8 mouse cellular contexts compared by ENCODE assay signal in genomic region chr1:90060599-90060998, GRCm38 (mm10). TPM values are rescaled to one million over a fixed set of nuclear protein-coding genes. Genes with fewer than 3 reads are reported as not detected.
A peak's percentile ranks its signal among the peaks of the same experiment; 100 is the strongest.
DNase-seq lines count a peak whose midpoint lies in the region; ATAC-seq and TF ChIP-seq lines count a peak whose summit lies in the region.

No protein-coding gene starts in this region.

- no peak for TF ChIP-seq POLR2A in CH12.LX (IDR thresholded peaks at IDR 0.05; ENCODE audit: low read depth, low read length)
- no peak for TF ChIP-seq POLR2A in cortical plate, adult 2 months (IDR thresholded peaks at IDR 0.05; ENCODE audit: extremely low read depth, insufficient read depth, low read length)

- peaks cover 9% of the 10 kb centered on the region for H3K9me3 ChIP-seq in CH12.LX (replicated peaks; ENCODE audit: low read length)
- H3K9me3 ChIP-seq in liver, postnatal 0 days (ENCODE audit: low read length), result no peaks in the 10 kb centered on the region

- peak; percentile 66 to 88 for TF ChIP-seq CTCF in CH12.LX (conservative IDR thresholded peaks at IDR 0.05 in 1 of 2, IDR thresholded peaks at IDR 0.05 in 1 of 2; ENCODE audit: low read depth in 2 of 2, low read length in 2 of 2)
- peak; percentile 71 for TF ChIP-seq CTCF in cortical plate, adult 2 months (IDR thresholded peaks at IDR 0.05; ENCODE audit: extremely low read depth, insufficient read depth, low read length)
- TF ChIP-seq CTCF in liver, postnatal 0 days (IDR thresholded peaks at IDR 0.05; ENCODE audit: low read depth), result peak; percentile 74

- in situ Hi-C loops in CH12.LX (cut with MboI; ENCODE audit: low pct_ligation_motif_present, low pct_unique_long_range_greater_than_20kb, low sequenced_read_pairs), result loop anchor here (5.0 kb wide), 3 partner anchors 142 to 532 kb away; partner anchors contain the start of gene Ackr3

- H3K4me1 ChIP-seq in CH12.LX (ENCODE audit: control insufficient read depth in 1 of 2, insufficient read depth in 2 of 2), result peaks cover 0 to 4% of the 10 kb centered on the region in 2 experiments; a peak in 1 of 4 replicates
- no peaks in the 10 kb centered on the region for H3K4me1 ChIP-seq in cortical plate, adult 2 months (ENCODE audit: control insufficient read depth, insufficient read depth, low read length)
- H3K4me1 ChIP-seq in liver, postnatal 0 days (ENCODE audit: insufficient read depth), result no peaks in the 10 kb centered on the region

- H3K4me3 ChIP-seq in CH12.LX (replicated peaks in 1 of 3; ENCODE audit: low read depth in 2 of 3, low read length in 2 of 3, poor library complexity in 1 of 3), result no peak overlapping the region
- no peak overlapping the region for H3K4me3 ChIP-seq in cortical plate, adult 2 months (ENCODE audit: insufficient read depth, low read length)
- no peak overlapping the region for H3K4me3 ChIP-seq in liver, postnatal 0 days (ENCODE audit: low read depth, low read length)

- dilution Hi-C loops in CH12.LX (cut with MboI; ENCODE audit: extremely low pct_ligation_motif_present, extremely low pct_unique_long_range_greater_than_20kb, low sequenced_read_pairs), result no loop called here

- no peak for TF ChIP-seq EP300 in CH12.LX (IDR thresholded peaks at IDR 0.05; ENCODE audit: low read length)
- no peak for TF ChIP-seq EP300 in liver, postnatal 0 days (IDR thresholded peaks at IDR 0.05; ENCODE audit: low read depth)

- H3K9ac ChIP-seq in CH12.LX (ENCODE audit: insufficient read depth, low read depth), result no peak overlapping the region
- H3K9ac ChIP-seq in liver, postnatal 0 days (replicated peaks), result no peak overlapping the region

- 27% methylated on average over 7 of the region's 7 CpGs for WGBS in liver, postnatal 0 days (ENCODE audit: insufficient replicate concordance)

- DNase-seq in CH12.LX (ENCODE audit: extremely low read depth) (peak; percentile 68), ZHBTc4 (ENCODE audit: low read depth, low spot score) (peak; percentile 67)
- DNase-seq in gastrocnemius, postnatal 10 days, result peak; percentile 53
- DNase-seq in kidney, postnatal 25 days, result peak; percentile 60 to 74
- DNase-seq in liver, postnatal 0 days, result peak; percentile 48
- peak; percentile 34 for DNase-seq in ovary, postnatal 36 days (ENCODE audit: low spot score)
- DNase-seq in spleen, postnatal 4 days (ENCODE audit: low spot score in 2 of 2), result no peak

- no peaks in the 10 kb centered on the region for H3K27me3 ChIP-seq in CH12.LX (replicated peaks)
- no peaks in the 10 kb centered on the region for H3K27me3 ChIP-seq in liver, postnatal 0 days (ENCODE audit: insufficient read depth, low read length)

- no peaks in the 10 kb centered on the region for H3K79me2 ChIP-seq in CH12.LX (replicated peaks; ENCODE audit: control insufficient read depth, extremely low read depth, insufficient read depth, poor library complexity, severe bottlenecking)

- H3K36me3 ChIP-seq in CH12.LX (replicated peaks in 1 of 2; ENCODE audit: control insufficient read depth in 1 of 2, insufficient read depth in 1 of 2, low read length in 1 of 2), result no peaks in the 10 kb centered on the region
- H3K36me3 ChIP-seq in liver, postnatal 0 days (replicated peaks; ENCODE audit: insufficient read depth, low read length), result no peaks in the 10 kb centered on the region

- ATAC-seq in liver, postnatal 0 days, result no peak

- TF ChIP-seq RAD21 in CH12.LX (IDR thresholded peaks at IDR 0.05; ENCODE audit: low read depth, low read length), result peak; percentile 96

- H3K27ac ChIP-seq in CH12.LX (ENCODE audit: insufficient read depth, low read depth), result no peak overlapping the region
- no peak overlapping the region for H3K27ac ChIP-seq in cortical plate, adult 2 months (ENCODE audit: insufficient read depth, low read length)
- no peak overlapping the region for H3K27ac ChIP-seq in liver, postnatal 0 days (ENCODE audit: low read depth)

- H3K4me2 ChIP-seq in CH12.LX (ENCODE audit: insufficient read depth, low read depth, poor library complexity, severe bottlenecking), result no peak overlapping the region
- H3K4me2 ChIP-seq in liver, postnatal 0 days (ENCODE audit: low read depth, low read length), result no peak overlapping the region

TF ChIP-seq in CH12.LX, 34 proteins besides CTCF, POLR2A, EP300 and RAD21:
- TF ChIP-seq ZC3H11A (IDR thresholded peaks at IDR 0.05; ENCODE audit: low read depth, low read length) (peak; percentile 89), JUN (IDR thresholded peaks at IDR 0.05; ENCODE audit: insufficient read depth, low read depth, low read length) (no peak), SMC3 (IDR thresholded peaks at IDR 0.05; ENCODE audit: low read depth, low read length) (peak; percentile 95)

RNA-seq across cellular contexts. Expression of gene Asb18, which starts 46.1 kb away (rescaled TPM):
- total RNA-seq in CH12.LX (2012; rRNA removed), result not detected in 2 replicates
- total RNA-seq in CH12.LX (2014; rRNA removed), result not detected in 2 replicates
- polyA plus RNA-seq in CH12.LX (2012; ENCODE audit: insufficient read length, low read depth), result not detected in 2 replicates
- 1.2 and 1.3 TPM in 2 replicates for polyA plus RNA-seq in cortical plate, adult 2 months (2012; rRNA removed)
- total RNA-seq in gastrocnemius, postnatal 10 days (2021), result 1 to 10 TPM; 5.1 to 5.8 TPM
- not detected in 2 replicates for polyA plus RNA-seq in liver, postnatal 0 days (2015; fragmentation: Nextera tagmentation; extraction: Ambion mirVana)

Comparison
In these comparisons a context has a peak if more than half of its experiments do, and no peak if none do; other contexts are left out.
1. DNase-seq: peak in CH12.LX (single experiment), ZHBTc4 (single experiment), gastrocnemius, postnatal 10 days (single experiment), kidney, postnatal 25 days (2 of 2), liver, postnatal 0 days (single experiment) and ovary, postnatal 36 days (single experiment); none in spleen, postnatal 4 days (0 of 2).
2. Peak in every context shown above with its lines, with median percentiles within 50 percentile points of each other: CTCF ChIP-seq.